Mouse (Mus musculus): ENCODE results near the gene Zfp618. TPM values are rescaled to one million over a fixed set of nuclear protein-coding genes. Genes with fewer than 3 reads are reported as not detected.
A peak's percentile ranks its signal among the peaks of the same experiment; 100 is the strongest.

The Zfp618 gene
- total RNA-seq (2021): 1 to 10 TPM; 6.3 to 7.3 TPM

GRCm38 (mm10) chr4:62965497-62966302 lies at the start of gene Zfp618:
Zfp618 (plus strand) TSS chr4:62965573.
- DNase-seq (ENCODE audit: low spot score in 2 of 2): no peak
- intact Hi-C loops (cut with DNase I): loop anchor here (1.0 to 5.0 kb wide), 4 partner anchors 78 to 185 kb away; no protein-coding TSS in a partner anchor

GRCm38 (mm10) chr4:62917056-62917455 lies 48.3 kb upstream of the Zfp618 start:
- DNase-seq (ENCODE audit: low spot score in 2 of 2): no peak
- intact Hi-C loops (cut with DNase I): no loop called here

- DNase-seq (ENCODE audit: low spot score in 2 of 2): no peak
- intact Hi-C loops (cut with DNase I): no loop called here
Observed at GRCm38 (mm10) chr4:62933798-62934197, 31.6 kb upstream of the Zfp618 start.

GRCm38 (mm10) chr4:62935589-62936218 lies 29.7 kb upstream of the Zfp618 start:
- no peak for DNase-seq (ENCODE audit: low spot score in 2 of 2)
- intact Hi-C loops (cut with DNase I): no loop called here

- intact Hi-C loops (cut with DNase I): no loop called here
- DNase-seq (ENCODE audit: low spot score in 2 of 2): peak in 1 of 2 experiments; percentile 15
Observed at GRCm38 (mm10) chr4:62941961-62942892, 23.1 kb upstream of the Zfp618 start.

GRCm38 (mm10) chr4:62944326-62944879 lies 21.0 kb upstream of the Zfp618 start:
- no peak for DNase-seq (ENCODE audit: low spot score in 2 of 2)
- intact Hi-C loops (cut with DNase I): loop anchor here (1.0 kb wide), 1 partner anchor 175 kb away; no protein-coding TSS in a partner anchor

GRCm38 (mm10) chr4:62963806-62964205 lies 1.6 kb upstream of the Zfp618 start:
- intact Hi-C loops (cut with DNase I): no loop called here
- peak in 1 of 2 experiments; percentile 57 for DNase-seq (ENCODE audit: low spot score in 2 of 2)

- no peak for DNase-seq (ENCODE audit: low spot score in 2 of 2)
- intact Hi-C loops (cut with DNase I): loop anchor here (5.0 kb wide), 1 partner anchor 78 kb away; no protein-coding TSS in a partner anchor
Observed at GRCm38 (mm10) chr4:62964844-62965496, 403 bp upstream of the Zfp618 start.

GRCm38 (mm10) chr4:62969526-62969925 lies 4.2 kb downstream of the Zfp618 start:
- DNase-seq (ENCODE audit: low spot score in 2 of 2): no peak
- intact Hi-C loops (cut with DNase I): loop anchor here (5.0 kb wide), 1 partner anchor 82 kb away; no protein-coding TSS in a partner anchor

GRCm38 (mm10) chr4:62971991-62972390 lies 6.6 kb downstream of the Zfp618 start:
- intact Hi-C loops (cut with DNase I): no loop called here
- no peak for DNase-seq (ENCODE audit: low spot score in 2 of 2)

- intact Hi-C loops (cut with DNase I): no loop called here
- DNase-seq (ENCODE audit: low spot score in 2 of 2): no peak
Observed at GRCm38 (mm10) chr4:62973086-62973485, 7.7 kb downstream of the Zfp618 start.

- intact Hi-C loops (cut with DNase I): no loop called here
Observed at GRCm38 (mm10) chr4:62974901-62975300, 9.5 kb downstream of the Zfp618 start.

GRCm38 (mm10) chr4:62975541-62975940 lies 10.2 kb downstream of the Zfp618 start:
- DNase-seq (ENCODE audit: low spot score in 2 of 2): no peak
- intact Hi-C loops (cut with DNase I): no loop called here

More at GRCm38 (mm10) chr4:62974901-62975300, 9.5 kb downstream of the Zfp618 start:
- no peak for DNase-seq (ENCODE audit: low spot score in 2 of 2)

GRCm38 (mm10) chr4:62977454-62977853 lies 12.1 kb downstream of the Zfp618 start:
- intact Hi-C loops (cut with DNase I): no loop called here
- no peak for DNase-seq (ENCODE audit: low spot score in 2 of 2)

- DNase-seq (ENCODE audit: low spot score in 2 of 2): no peak
- intact Hi-C loops (cut with DNase I): no loop called here
Observed at GRCm38 (mm10) chr4:62978501-62978911, 13.1 kb downstream of the Zfp618 start.

- no peak for DNase-seq (ENCODE audit: low spot score in 2 of 2)
- intact Hi-C loops (cut with DNase I): no loop called here
Observed at GRCm38 (mm10) chr4:62981572-62981971, 16.2 kb downstream of the Zfp618 start.

GRCm38 (mm10) chr4:62983556-62983955 lies 18.2 kb downstream of the Zfp618 start:
- intact Hi-C loops (cut with DNase I): no loop called here

GRCm38 (mm10) chr4:62991336-62991735 lies 26.0 kb downstream of the Zfp618 start:
- intact Hi-C loops (cut with DNase I): no loop called here
- no peak for DNase-seq (ENCODE audit: low spot score in 2 of 2)

More at GRCm38 (mm10) chr4:62983556-62983955, 18.2 kb downstream of the Zfp618 start:
- no peak for DNase-seq (ENCODE audit: low spot score in 2 of 2)

- intact Hi-C loops (cut with DNase I): no loop called here
- DNase-seq (ENCODE audit: low spot score in 2 of 2): no peak
Observed at GRCm38 (mm10) chr4:62993190-62993589, 27.8 kb downstream of the Zfp618 start.
